Mouse (Mus musculus): Measurements from ENCODE around the gene Ccdc71.

Gene Ccdc71

DNA sequence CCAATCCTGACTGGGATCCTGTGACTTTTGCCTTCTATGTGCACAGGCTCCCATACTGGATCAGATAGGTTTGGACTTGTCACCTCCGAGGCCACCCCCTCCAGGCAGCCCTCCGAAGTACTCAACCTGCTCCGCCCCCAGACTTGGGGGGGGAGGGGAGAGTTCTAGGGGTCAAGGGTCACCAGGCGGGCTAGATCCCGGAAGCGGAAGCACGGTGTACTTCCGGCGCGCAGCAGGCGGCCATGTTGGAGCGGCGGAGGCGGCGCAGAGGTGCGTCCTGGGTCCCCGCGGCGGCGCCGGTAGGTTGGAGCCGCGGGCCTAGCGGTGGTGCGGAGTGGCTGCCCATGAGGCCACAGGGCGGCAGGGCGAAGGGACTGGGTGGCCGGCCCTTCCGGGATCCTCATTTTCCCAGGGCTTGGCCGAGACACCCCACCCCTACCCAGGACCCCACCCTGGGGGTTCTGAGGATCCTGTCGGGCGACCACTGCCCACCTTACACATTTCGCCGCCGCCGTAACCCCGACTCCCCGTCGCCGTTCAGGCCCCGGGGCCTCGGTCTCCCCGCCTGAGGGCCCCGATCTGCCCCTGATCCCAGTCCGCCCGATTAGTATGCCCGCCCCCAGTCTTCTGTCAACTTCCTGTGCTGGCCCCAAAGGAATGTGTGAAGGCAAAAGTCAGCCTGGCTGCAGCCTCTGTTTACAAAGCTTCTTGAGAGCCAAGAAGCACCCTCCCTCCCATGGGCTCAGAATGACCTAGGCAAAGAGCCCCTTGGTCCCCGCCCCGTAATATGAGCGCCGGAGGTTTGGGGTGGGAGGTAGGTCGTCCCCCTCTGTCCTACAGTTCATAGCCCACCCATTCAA lies at the start of gene Ccdc71:
Gene Ccdc71, plus strand, starts transcription at position 209 of the 860 bp plus-strand sequence.
- in situ Hi-C loops (cut with MboI; ENCODE audit: unreplicated experiment in 2 of 2), result no loop called here

DNA sequence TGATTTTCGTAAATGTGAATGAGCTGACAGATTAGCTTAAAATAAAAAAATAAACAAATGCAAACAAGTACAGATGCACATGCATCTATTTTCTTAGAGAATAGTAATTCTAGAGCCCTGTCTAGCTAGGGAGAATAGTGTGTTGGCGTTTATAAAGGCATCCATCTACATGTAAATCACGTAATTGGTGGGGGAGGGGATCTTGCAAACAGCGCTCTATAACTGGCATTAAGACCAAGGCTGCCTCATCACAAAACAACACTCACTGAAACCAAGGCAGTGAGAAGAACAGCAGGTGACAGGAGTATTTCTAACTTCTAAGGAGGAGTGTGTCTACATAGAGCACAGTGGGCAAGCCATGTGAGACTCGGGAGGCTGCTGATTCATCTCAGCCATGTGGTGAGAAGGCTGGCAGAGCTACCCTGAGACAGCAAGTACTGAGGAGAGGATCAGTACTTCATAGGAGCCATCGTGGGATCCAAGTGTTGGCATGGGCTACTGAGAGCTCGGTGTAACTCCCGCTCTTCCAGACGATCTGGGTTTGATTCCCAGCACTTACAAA lies 48.9 kb upstream of the Ccdc71 start:
- in situ Hi-C loops (cut with MboI; ENCODE audit: unreplicated experiment in 2 of 2), result no loop called here

DNA sequence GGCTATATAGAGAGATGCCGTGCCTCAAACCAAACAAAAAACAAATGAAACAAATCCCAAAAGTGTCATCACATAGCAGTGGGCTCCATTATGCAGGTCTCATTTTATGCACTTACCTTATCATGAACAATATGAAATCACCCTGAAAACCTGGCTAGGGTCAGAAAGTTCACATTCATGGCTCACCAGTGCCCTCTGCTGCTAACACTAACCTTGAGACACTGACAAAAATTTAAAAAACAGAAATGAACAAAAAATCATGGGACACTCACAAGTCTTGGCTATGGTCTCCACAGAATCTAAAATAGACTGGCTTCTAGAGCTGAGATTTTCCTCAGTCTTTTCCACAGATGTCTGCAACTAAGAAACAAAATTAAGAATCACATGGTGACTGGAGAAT lies 48.1 kb upstream of the Ccdc71 start:
- in situ Hi-C loops (cut with MboI; ENCODE audit: unreplicated experiment in 2 of 2), result no loop called here

DNA sequence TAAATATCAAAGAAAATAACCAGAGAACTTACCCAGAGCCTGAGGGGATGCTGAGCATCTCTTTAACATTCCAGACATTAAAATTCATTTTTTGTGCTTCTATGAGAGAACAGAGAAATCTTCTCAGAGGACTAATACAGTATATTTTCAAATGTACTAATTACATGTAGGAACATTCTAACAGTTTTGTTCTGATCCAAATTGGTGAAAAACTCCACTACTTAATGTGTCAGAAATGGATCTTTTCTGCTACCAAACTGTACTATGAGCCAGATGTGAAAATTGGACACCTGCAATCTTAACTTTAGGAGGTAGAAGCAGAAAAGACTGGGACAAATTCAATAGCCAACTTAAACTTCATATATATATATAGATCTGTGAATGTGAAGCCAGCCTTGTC lies 31.9 kb upstream of the Ccdc71 start, which contains the start of gene Ccdc36:
Gene Ccdc36, minus strand, starts transcription at position 101 of the 400 bp plus-strand sequence.
- in situ Hi-C loops (cut with MboI; ENCODE audit: unreplicated experiment in 2 of 2), result no loop called here

DNA sequence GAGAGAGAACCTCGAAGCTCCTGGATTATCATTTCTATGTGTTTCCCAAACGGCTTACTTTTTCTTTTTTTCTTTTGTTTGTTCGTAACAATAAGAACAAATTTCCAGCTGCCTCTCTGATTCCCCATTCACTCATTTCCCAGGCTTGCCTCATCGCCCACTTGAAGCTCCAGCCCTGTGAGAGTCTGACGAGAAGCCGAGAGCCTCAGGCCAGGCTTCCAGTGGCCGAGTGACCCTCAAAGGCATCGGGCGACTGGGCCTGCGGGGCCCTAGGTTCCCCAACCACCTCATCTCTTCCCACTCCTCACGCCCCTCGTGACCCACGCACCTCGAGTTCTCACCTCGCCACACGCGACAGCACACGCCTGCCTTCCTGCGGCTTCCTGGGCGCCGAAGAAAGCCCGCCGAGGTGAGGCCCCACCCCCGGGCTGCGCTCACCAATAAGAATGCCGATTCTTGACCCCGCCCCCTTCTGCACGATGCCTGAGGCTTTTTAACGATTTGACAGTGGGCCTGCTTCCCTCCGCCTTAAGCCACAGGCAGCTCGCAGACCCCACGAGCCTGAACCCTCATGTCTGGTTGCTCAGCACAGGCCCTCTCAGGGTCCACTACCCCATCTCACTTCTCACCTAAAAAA lies 28.8 kb upstream of the Ccdc71 start:
- in situ Hi-C loops (cut with MboI; ENCODE audit: unreplicated experiment in 2 of 2), result no loop called here

DNA sequence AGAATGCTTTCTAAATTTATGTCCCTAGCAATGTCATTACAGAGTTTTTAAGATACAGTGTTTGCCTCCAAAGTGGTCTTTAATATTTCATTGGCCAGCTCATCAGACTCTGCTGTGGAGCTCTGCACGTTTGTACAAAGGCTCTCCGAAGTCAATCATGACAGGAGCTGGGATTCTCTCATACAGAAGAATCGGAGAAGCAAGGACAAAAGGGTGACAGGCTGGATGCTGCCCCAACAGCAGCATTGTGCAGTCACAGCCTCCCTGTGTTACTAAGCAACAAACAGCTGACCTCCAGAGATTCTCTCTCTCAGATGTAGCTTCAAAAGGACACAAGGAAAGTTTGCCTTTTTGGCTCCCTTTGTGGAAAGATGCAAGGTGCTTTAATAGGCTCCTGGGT lies 24.1 kb upstream of the Ccdc71 start, which contains the start of gene BC048562:
Gene BC048562, plus strand, starts transcription at position 301 of the 400 bp plus-strand sequence.
- in situ Hi-C loops (cut with MboI; ENCODE audit: unreplicated experiment in 2 of 2), result no loop called here

DNA sequence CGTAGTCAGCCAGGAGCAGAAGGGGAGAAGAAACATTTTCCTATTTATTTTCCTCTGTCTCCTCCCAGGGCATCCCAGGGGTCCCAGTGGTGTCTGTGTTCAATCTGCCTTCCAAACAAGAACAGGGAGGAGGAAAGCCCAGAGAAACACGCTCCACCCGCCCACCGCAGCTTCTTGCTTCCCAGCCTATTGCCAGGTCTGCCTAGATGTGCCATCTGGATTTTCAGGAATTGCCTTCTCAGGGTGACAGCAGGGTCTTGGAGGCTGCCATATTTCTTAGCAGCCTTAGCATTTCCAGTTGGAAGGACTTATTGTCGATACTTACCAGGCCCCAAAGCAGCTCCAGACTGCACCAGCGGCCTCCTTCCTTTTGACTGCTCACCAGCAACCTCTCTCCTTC lies 21.2 kb upstream of the Ccdc71 start:
- in situ Hi-C loops (cut with MboI; ENCODE audit: unreplicated experiment in 2 of 2), result no loop called here

DNA sequence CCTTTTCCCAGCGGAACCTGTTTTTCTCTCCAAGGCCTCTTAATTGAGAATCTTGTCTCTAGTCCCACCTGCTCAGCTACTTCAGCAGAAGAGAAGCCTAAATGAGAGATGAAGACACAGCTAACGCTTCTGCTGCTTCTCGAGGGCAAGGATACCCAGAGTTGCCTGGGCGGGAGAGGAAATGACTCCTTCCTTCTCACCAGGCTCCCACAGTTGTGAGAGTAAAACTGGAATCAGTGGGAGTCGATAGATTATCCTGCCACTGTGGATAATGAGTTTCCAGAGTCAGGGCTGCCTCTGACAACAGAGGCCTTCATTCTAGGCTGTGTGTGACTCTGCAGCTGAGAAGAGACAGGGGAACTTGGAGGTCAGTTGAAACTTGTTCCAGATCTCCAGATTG lies 19.8 kb upstream of the Ccdc71 start:
- in situ Hi-C loops (cut with MboI; ENCODE audit: unreplicated experiment in 2 of 2), result no loop called here

DNA sequence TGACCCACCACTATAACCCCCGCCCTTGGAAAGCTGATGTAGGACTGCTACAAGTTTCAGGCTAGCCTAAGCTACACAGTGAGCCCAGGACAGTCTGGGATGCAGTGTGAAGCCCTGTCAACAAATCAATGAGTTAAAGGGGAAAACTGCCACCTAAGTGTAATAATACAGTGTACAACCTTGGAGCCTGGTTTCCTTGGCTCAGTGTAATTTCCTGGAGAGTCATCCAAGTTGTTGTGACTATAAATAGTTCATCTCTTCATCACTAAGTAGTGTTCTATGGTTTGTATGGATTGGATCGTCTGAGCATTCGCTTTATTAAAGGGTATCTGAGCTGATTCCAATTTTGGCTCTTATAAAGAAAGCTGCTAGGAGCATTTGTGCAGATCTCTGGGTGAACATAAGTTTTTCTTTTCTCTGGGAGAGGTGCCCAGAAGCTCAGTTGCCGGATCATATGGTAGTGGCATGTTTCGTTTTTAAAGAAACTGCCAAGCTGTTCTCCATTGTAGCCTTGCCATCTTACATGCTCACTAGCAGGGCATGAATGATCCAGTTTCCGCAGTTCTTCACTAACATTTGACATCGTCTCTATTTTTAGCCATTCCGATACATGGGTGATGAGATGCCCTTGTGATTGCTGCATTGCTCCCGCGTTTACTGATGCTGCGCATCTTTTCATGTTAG lies 18.9 kb upstream of the Ccdc71 start:
- in situ Hi-C loops (cut with MboI; ENCODE audit: unreplicated experiment in 2 of 2), result no loop called here

DNA sequence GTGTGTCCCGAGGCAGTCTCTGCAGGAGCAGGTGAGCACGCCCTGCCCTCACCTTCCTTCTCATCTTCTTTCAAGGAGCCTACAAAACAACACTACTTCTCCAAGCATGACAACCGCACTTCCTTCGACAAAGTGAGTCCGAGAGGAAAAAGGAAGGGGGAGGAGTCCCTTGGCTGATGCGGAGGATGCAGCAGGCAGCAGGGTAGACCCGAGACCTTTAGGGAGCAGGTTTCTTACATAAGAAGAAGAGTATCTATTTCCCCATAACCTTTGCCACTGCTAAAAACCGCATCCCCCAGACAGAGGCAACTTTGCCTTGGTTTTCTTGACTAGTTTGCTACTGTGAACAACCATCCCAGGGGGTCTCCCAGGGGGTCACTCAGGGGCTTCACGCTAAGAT lies 15.2 kb upstream of the Ccdc71 start:
- in situ Hi-C loops (cut with MboI; ENCODE audit: unreplicated experiment in 2 of 2), result no loop called here

DNA sequence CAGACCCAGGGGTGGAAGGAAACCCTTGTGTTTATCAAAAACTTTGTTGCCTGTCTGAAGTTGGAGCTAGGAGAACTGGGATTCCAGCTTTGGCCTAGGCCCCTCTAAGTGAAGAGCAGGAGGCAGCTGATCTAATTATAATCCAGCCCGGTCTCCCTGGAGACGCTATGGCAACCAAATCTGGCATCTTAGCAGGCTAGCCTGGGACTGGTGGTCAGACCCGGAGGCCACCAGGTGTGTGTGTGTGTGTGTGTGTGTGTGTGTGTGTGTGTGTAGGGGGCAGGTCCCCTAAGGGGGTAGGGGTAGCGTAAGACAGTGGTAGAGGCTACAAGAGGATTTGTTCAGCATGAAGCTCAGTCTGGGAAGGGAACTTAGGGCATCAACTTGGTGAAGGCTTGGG lies 10.5 kb upstream of the Ccdc71 start:
- in situ Hi-C loops (cut with MboI; ENCODE audit: unreplicated experiment in 2 of 2), result no loop called here

DNA sequence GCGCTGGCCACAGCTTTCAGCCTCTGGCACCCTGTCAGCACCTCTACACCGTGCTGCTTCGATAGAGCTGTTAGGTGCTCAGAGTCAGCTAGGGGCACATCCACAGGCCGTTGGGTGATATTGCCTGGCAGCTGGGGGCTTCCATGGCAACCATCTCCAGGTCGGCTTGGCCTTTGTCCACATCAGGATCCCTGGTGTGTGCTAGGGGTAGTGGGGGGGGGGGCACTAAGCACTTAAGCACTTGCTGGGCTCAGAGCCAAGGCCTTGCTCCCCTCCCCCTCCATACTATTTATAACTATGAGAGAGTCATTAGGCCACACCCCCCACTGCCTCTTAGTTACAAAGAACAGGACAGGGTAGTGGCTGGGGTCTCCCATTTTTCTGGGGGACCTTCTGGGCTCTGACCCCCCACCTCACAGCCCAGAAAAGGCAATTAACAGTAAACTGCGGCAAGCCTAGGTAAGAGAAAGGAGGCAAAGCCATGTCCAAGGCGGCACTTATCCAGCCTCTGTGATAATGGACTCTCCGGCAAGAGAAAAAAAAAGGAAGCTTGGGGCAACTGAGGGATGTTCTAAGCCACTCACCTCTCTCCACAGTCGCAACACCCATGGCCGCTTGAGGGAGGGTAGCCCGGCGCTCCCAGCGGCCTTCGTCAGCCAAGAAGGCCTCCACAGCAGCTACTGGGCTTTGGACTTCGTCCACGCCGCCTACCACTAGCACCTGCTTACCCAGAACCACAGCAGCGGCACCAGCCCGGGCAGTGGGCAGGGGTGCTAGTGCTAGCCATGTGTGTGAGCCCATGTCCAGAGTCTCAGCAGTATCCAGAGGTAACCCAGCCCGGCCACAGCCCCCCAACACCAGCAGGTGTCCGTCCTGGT lies 9.8 kb upstream of the Ccdc71 start:
- in situ Hi-C loops (cut with MboI; ENCODE audit: unreplicated experiment in 2 of 2), result no loop called here

DNA sequence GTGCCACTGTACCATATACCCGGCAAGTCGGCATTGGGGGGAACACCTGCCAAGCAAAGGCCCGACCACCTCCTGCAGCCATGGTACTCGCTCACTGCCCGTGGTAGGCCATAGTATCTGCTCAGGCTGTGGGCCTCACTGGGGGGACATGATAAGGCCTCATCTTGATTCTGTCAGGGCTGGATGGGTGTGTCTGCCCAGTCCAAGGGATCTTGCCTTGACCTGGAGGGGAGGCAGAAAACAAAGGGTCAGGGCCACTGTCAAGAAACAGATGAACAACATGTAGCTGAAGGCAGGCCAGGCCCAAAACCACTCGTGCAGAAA lies 9.2 kb upstream of the Ccdc71 start:
- in situ Hi-C loops (cut with MboI; ENCODE audit: unreplicated experiment in 2 of 2), result no loop called here

DNA sequence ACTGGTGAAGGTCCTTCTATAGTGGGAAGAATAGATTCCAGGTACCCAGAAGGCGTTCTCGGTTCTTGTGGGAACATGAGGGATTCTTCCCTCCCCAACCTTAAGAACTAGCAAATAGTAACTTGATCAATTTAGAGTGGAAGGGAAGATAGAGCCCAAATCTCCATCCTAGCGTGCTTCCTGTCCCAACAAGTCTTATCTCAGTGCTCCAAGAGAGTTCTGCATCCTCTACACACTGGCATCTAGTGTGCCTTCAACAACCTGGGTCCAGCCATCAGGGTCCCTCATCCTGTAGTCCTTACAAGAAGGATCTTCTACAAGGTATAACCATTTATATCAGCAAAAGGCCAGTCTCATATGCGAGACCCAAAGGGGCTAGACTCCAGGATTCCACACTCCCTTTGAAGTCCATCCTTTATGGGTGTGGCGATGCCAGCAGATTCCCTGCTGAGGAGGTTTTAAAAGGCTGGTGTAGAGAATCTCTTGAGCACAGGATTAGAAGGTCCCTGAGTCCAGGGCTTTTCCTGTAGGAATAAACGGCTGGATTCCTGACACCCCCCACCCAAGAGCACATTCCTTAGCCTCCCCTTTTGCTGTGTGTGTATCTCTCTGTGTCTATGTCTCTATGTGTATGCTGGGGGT lies 8.7 kb upstream of the Ccdc71 start:
- in situ Hi-C loops (cut with MboI; ENCODE audit: unreplicated experiment in 2 of 2), result no loop called here

DNA sequence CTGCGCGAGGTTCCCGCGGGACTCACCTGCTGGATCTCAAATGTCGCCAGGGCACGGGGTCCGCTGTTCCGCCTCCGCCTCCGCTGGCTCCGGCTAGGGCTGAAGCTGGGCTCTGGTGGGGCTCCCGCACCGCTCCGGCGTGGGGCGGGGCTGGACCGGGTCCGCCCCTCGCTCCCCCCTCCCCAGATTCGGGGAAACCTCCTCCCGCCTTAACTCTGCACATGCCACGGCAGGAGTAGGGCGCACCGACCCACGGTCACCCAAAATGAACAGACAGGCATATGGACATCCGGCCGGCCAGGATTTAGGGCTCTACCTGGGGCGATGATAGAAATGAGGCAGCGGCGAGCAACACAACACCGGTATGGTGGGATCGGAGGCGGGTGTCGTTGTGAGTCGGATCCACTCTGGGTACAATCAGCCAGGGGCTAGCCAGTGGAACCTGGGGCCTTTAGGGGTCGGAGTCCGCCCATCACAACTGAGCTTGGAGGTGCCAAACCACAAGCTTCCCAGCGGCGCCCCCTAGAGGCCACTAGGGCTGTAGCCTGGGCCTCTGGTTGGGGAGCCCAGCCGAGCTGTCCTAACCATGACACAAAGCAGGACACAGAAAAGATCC lies 7.9 kb upstream of the Ccdc71 start:
- in situ Hi-C loops (cut with MboI; ENCODE audit: unreplicated experiment in 2 of 2), result no loop called here

DNA sequence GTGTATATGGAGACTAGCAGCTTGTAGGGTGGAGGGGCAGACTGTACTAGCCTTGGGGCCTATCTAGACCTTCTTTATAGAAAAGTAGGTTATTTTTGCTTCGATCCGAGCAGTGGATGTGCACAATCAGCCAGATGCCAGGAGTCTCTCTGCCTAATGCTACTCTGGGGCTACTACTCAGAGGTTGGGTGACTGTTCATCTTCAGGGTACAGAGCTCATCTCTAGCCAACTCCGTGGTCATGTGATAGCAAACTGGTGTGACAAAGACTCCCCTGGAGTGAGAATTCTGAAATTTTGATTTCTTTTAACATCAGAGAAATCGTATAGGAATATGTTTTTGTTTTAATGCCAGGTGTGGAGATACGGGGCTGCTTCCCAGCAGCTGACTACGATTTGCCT lies 7.4 kb upstream of the Ccdc71 start:
- in situ Hi-C loops (cut with MboI; ENCODE audit: unreplicated experiment in 2 of 2), result no loop called here

DNA sequence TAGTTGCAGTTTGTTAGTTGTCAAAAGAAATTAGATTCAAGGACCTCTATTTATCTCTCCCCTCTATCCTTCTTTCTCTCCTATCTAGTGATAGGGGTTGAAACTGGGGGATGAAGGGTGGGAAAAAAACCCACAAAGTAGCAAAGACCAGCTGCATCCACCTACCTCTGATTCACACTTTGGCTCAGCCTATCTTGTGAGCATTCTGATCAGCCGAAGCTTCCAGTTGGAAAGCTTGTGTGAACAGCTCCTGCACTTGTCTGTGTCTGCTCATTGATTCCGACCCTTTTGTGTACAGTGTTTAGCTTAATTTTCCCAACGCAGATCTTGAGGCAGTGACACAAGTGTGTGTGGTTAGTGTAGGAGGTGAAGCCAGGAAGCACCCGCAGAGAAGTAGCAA lies 6.9 kb upstream of the Ccdc71 start:
- in situ Hi-C loops (cut with MboI; ENCODE audit: unreplicated experiment in 2 of 2), result no loop called here

DNA sequence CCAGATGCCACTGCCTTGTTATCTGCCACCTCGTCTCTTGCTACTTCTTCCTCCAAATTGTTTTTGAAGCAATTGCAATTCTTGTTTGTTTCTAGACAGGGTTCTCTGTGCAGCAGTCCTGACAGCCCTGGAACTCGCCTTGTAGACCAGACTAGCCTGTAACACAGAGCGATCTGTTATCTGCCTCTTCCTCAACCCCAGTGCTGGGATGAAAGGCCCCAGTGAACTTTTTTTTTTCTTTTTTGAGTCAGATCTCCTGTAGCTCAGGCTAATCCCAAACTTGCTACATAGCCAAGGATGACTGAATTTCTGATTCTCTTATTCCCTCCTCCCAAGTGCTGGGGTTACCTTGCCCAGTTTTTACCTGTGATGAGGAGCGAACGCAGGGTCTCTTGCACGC lies 5.9 kb upstream of the Ccdc71 start:
- in situ Hi-C loops (cut with MboI; ENCODE audit: unreplicated experiment in 2 of 2), result no loop called here

DNA sequence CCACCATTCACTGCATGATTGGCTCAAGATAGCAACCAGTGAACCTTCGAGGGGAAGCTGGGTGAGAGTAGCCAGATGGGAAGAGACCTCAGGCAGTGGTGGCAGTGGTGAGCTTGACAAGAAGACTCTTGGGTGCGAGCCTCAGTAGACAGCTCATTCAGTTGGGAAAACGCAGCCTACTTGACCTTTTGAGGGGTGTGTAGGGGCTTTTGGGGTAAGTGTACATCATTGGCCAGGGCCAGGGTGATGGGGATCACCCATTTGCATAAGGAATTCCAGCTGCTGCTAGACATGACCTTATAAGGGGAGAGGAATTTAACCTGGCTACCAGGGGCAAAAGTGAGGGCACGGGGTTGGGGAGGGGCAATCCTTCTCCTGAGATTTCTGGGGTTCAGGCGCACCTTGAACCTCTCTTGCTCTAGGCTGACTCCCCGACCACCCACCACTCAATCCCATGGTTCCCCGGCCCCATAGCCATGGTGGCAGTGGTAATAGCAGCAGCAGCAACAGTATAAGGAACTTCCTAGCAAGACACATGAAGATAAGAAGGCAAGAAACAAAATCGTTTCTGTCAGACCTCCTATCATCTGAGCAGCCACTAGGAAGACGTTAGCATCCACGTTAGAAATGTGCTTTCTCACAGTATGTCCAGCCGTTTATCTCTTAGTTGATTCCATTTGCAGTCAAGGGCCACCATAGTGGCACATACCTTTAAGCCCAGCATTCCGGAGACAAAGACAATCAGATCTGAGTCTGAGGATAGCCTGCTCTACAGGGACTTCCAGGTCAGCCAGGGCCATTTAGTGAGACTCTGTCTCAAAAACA lies 4.4 kb upstream of the Ccdc71 start:
- in situ Hi-C loops (cut with MboI; ENCODE audit: unreplicated experiment in 2 of 2), result no loop called here

All from v-Abl transformed pro-B cells (cell line).